Mouse (Mus musculus) CH12.LX (cell line): ENCODE data around the gene Hist1h2bj. TPM values are rescaled to one million over a fixed set of nuclear protein-coding genes. Genes with fewer than 3 reads are reported as not detected.

Source experiments
- DNase-seq: peaks from one replicate; pipeline ENCODE4 v3.0.0-alpha.2; 2013; ENCODE audit errors: extremely low read depth
- H3K27ac ChIP-seq: 2 replicates; pipeline ENCODE4 v1.5.1; 2012; ENCODE audit warnings: low read depth, mild to moderate bottlenecking, control low read depth, moderate library complexity; ENCODE audit not compliant: insufficient read depth
- H3K27me3 ChIP-seq: replicated peaks from 2 replicates; pipeline ENCODE3; 2012; ENCODE audit warnings: inconsistent platforms
- H3K36me3 ChIP-seq, 2 experiments: replicated peaks in 1 of 2; 2 replicates each; pipeline versions ENCODE3 to v1.6.1; 2012; ENCODE audit warnings: inconsistent platforms in 1 of 2, low read length in 1 of 2, mild to moderate bottlenecking in 1 of 2, mixed read lengths in 1 of 2, moderate library complexity in 1 of 2; ENCODE audit not compliant: control insufficient read depth in 1 of 2, insufficient read depth in 1 of 2
- H3K4me1 ChIP-seq, 2 experiments: 2 replicates each; pipeline ENCODE4 v1.6.1; 2012; ENCODE audit warnings: inconsistent platforms in 1 of 2, moderate library complexity in 1 of 2; ENCODE audit not compliant: insufficient read depth in 2 of 2, control insufficient read depth in 1 of 2
- H3K4me2 ChIP-seq: 2 replicates; pipeline ENCODE4 v1.6.1; 2012; ENCODE audit warnings: low read depth, mild to moderate bottlenecking, control low read depth; ENCODE audit not compliant: poor library complexity, insufficient read depth, severe bottlenecking
- H3K4me3 ChIP-seq, 3 experiments: fragments of 150-350 bp in 1 of 3; sonication (generic) in 1 of 3; replicated peaks in 1 of 3; 2 replicates each; pipeline versions ENCODE3 to v1.5.1; 2011 to 2012; ENCODE audit warnings: low read depth in 2 of 3, low read length in 2 of 3, mild to moderate bottlenecking in 2 of 3, moderate library complexity in 2 of 3, control low read depth in 1 of 3, improper control_type of control experiment in 1 of 3, inconsistent platforms in 1 of 3, mixed read lengths in 1 of 3; ENCODE audit not compliant: poor library complexity in 1 of 3
- H3K79me2 ChIP-seq: replicated peaks from 2 replicates; pipeline ENCODE4 v1.6.1; 2012; ENCODE audit warnings: mild to moderate bottlenecking, moderate library complexity; ENCODE audit not compliant: control insufficient read depth, poor library complexity, insufficient read depth, severe bottlenecking; ENCODE audit errors: extremely low read depth
- H3K9ac ChIP-seq: 2 replicates; pipeline ENCODE4 v1.6.1; 2012; ENCODE audit warnings: low read depth, mild to moderate bottlenecking, control low read depth, moderate library complexity; ENCODE audit not compliant: insufficient read depth
- H3K9me3 ChIP-seq: replicated peaks from 2 replicates; pipeline ENCODE3; 2012; ENCODE audit warnings: low read length, inconsistent platforms, mixed read lengths
- CHD1 ChIP-seq: IDR thresholded peaks from 2 replicates; pipeline ENCODE4 v1.6.1; 2012; ENCODE audit warnings: low read depth, low read length, improper control_type of control experiment, inconsistent platforms
- E2F4 ChIP-seq: IDR thresholded peaks from 2 replicates; pipeline ENCODE4 v1.6.1; 2011; ENCODE audit warnings: low read depth, low read length, improper control_type of control experiment; ENCODE audit not compliant: insufficient replicate concordance
- GABPA ChIP-seq: IDR thresholded peaks from 2 replicates; pipeline ENCODE4 v1.6.1; 2012; ENCODE audit warnings: low read depth, low read length, improper control_type of control experiment, inconsistent platforms; ENCODE audit not compliant: insufficient replicate concordance
- HCFC1 ChIP-seq: IDR thresholded peaks from 2 replicates; pipeline ENCODE4 v1.6.1; 2012; ENCODE audit warnings: low read depth, mild to moderate bottlenecking, inconsistent platforms, low read length, improper control_type of control experiment
- MEF2A ChIP-seq: IDR thresholded peaks from 2 replicates; pipeline ENCODE4 v1.6.1; 2014; ENCODE audit warnings: low read depth, mild to moderate bottlenecking, inconsistent platforms, low read length, improper control_type of control experiment, borderline replicate concordance
- MXI1 ChIP-seq: IDR thresholded peaks from 2 replicates; pipeline ENCODE4 v1.6.1; 2011; ENCODE audit warnings: mild to moderate bottlenecking, low read depth, low read length, improper control_type of control experiment
- MYC ChIP-seq: IDR thresholded peaks from 2 replicates; pipeline ENCODE4 v1.6.1; 2011; ENCODE audit warnings: low read depth, mild to moderate bottlenecking, improper control_type of control experiment, low read length
- POLR2A ChIP-seq: IDR thresholded peaks from 2 replicates; pipeline ENCODE4 v1.6.1; 2011; ENCODE audit warnings: low read depth, mild to moderate bottlenecking, improper control_type of control experiment, low read length
- POLR2AphosphoS2 ChIP-seq: IDR thresholded peaks from 2 replicates; pipeline ENCODE4 v1.6.1; 2011; ENCODE audit warnings: low read depth, low read length, improper control_type of control experiment
- RCOR1 ChIP-seq: conservative IDR thresholded peaks from 2 replicates; pipeline ENCODE4 v1.6.1; 2012; ENCODE audit warnings: low read depth, mild to moderate bottlenecking, inconsistent platforms, low read length, improper control_type of control experiment
- SIN3A ChIP-seq: IDR thresholded peaks from 2 replicates; pipeline ENCODE4 v1.6.1; 2012; ENCODE audit warnings: low read length, improper control_type of control experiment, inconsistent platforms
- TCF12 ChIP-seq: IDR thresholded peaks from 2 replicates; pipeline ENCODE4 v1.6.1; 2014; ENCODE audit warnings: low read depth, mild to moderate bottlenecking, inconsistent platforms, low read length, improper control_type of control experiment
- ZNF384 ChIP-seq: IDR thresholded peaks from 2 replicates; pipeline ENCODE4 v1.6.1; 2012; ENCODE audit warnings: low read depth, low read length, improper control_type of control experiment, inconsistent platforms
- dilution Hi-C: fragments of 300-500 bp; cut with MboI; formaldehyde crosslinking; loops from 2 replicates; pipeline ENCODE4 v1.14.3; 2020; ENCODE audit warnings: low sequenced_read_pairs; ENCODE audit not compliant: extremely low pct_unique_long_range_greater_than_20kb, extremely low pct_ligation_motif_present
- in situ Hi-C: fragments of 300-500 bp; cut with MboI; formaldehyde crosslinking; loops from 3 replicates; pipeline ENCODE4 v1.14.3; 2019; ENCODE audit warnings: low sequenced_read_pairs, low pct_ligation_motif_present, low pct_unique_long_range_greater_than_20kb, mixed read lengths
- polyA plus RNA-seq: library from polyadenylated mRNA; unstranded; fragments of >175 nt; gene quantifications from 2 replicates; pipeline ENCODE4 v1.2.1, GENCODE M21; 2012; ENCODE audit warnings: low read depth; ENCODE audit not compliant: insufficient read length
- total RNA-seq, 2 experiments: library from RNA; depleted of rRNA; stranded (reverse); fragments of 300-350 nt in 1 of 2; fragments of >200 nt in 1 of 2; gene quantifications; 2 replicates each; pipeline ENCODE4 v1.2.3; 2012 to 2014

Hist1h2bj gene
- total and polyA plus RNA-seq, 3 experiments: 2.5 to 1,790 (median 23.8) TPM

GRCm38 (mm10) chr13:22043503-22044431, 753 bp downstream of the Hist1h2bj start (continued):
- TF ChIP-seq POLR2AphosphoS2: peak; percentile 99
- peak; percentile 42; the same call in 1 of the 2 replicates for TF ChIP-seq ZNF384
- TF ChIP-seq MYC: no peak
- peak; percentile 53 for TF ChIP-seq CHD1
- TF ChIP-seq POLR2A: peak; percentile 84
- peak; percentile 63; the same call in 1 of the 2 replicates for TF ChIP-seq RCOR1
- TF ChIP-seq, all 38 proteins: peak for 16

GRCm38 (mm10) chr13:22044432-22045155, 1.6 kb downstream of the Hist1h2bj start:
- Histone ChIP-seq H3K9ac (peak overlapping the region; percentile 63), H3K9me3 (no peaks in the 10 kb centered on the region), H3K4me2 (peak overlapping the region; percentile 5), H3K4me3 (no peak overlapping the region), H3K27ac (peak overlapping the region; percentile 14; the same call in 1 of the 2 replicates), H3K79me2 (no peaks in the 10 kb centered on the region), H3K36me3 (no peaks in the 10 kb centered on the region), H3K4me1 (peaks cover 0 to 54% of the 10 kb centered on the region in 2 experiments; a peak in 2 of 4 replicates), H3K27me3 (no peaks in the 10 kb centered on the region)
- dilution Hi-C loops: no loop called here
- in situ Hi-C loops: loop anchor here (10.0 to 25.0 kb wide), 2 partner anchors 1380 to 1718 kb away; partner anchors contain the start of genes Abt1, Hist1h1a, Hist1h2ab and Hist1h3a
- 0 out of 2 replicates have a peak, but pooled peaks have one; percentile 41 for TF ChIP-seq MXI1
- TF ChIP-seq E2F4: no peak
- TF ChIP-seq TCF12: 0 out of 2 replicates have a peak, but pooled peaks have one; percentile 4
- 0 out of 2 replicates have a peak, but pooled peaks have one; percentile 3 for TF ChIP-seq HCFC1
- no peak for DNase-seq

- DNase-seq: no peak
- H3K79me2 ChIP-seq: no peaks in the 10 kb centered on the region
- H3K9ac ChIP-seq: no peak overlapping the region
- H3K9me3 ChIP-seq: no peaks in the 10 kb centered on the region
- dilution Hi-C loops: no loop called here
- no peaks in the 10 kb centered on the region for H3K36me3 ChIP-seq
- peaks cover 0 to 47% of the 10 kb centered on the region in 2 experiments; a peak in 2 of 4 replicates for H3K4me1 ChIP-seq
- H3K27me3 ChIP-seq: no peaks in the 10 kb centered on the region
- no peak for TF ChIP-seq TCF12
- TF ChIP-seq MEF2A: no peak
- TF ChIP-seq GABPA: no peak
- TF ChIP-seq SIN3A: no peak
- TF ChIP-seq CHD1: no peak
- no peak overlapping the region for H3K4me3 ChIP-seq
- in situ Hi-C loops: loop anchor here (10.0 to 25.0 kb wide), 2 partner anchors 1379 to 1717 kb away; partner anchors contain the start of genes Abt1, Hist1h1a, Hist1h2ab and Hist1h3a
- no peak overlapping the region for H3K4me2 ChIP-seq
- no peak overlapping the region for H3K27ac ChIP-seq
These were observed 2.3 kb downstream of the Hist1h2bj start for GRCm38 (mm10) chr13:22045311-22045710.
